Mouse (Mus musculus): ENCODE measurements around the gene Npas2.

Npas2 gene

DNA sequence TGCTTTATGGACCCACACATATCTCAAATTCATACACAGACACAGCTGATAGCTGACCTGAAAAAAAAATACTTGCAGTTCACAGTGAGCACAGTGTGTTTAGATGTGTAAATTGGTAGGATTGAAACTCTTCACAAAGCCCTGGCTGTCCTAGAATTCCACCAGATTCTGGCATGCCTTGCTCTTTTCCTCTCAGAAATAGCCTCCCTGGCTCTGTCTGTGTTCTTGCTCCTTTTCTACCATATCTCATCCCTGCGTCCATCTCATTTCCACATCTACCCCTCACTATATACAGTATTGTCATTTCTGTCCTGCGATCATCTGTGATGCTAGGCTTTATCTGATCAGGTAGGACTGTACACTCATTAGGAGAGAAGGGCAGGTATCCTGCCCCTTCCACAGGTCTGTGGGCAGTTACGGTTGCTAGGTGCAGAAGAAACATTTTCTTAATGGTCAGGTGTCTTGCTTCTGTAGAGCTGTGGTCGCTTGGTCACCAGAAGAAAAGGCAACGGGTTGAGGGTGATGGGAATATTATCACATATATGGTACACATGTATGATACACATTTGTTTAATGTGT, 180.8 kb downstream of the Npas2 start:
- DNase-seq (ENCODE audit: low read depth, low spot score) = no peak

GRCm38 (mm10) chr1:39376121-39376520, 182.6 kb downstream of the Npas2 start:
- no peak for DNase-seq (ENCODE audit: low read depth, low spot score)

- DNase-seq (ENCODE audit: low read depth, low spot score) = no peak
These were observed 183.3 kb downstream of the Npas2 start for GRCm38 (mm10) chr1:39376726-39377240.

- DNase-seq (ENCODE audit: low read depth, low spot score) = no peak
These were observed 185.0 kb downstream of the Npas2 start for GRCm38 (mm10) chr1:39378540-39378939.

- DNase-seq (ENCODE audit: low read depth, low spot score) = no peak
These were observed 185.5 kb downstream of the Npas2 start for GRCm38 (mm10) chr1:39379021-39379420.

GRCm38 (mm10) chr1:39381017-39381416, 187.5 kb downstream of the Npas2 start:
- DNase-seq (ENCODE audit: low read depth, low spot score) = no peak

DNA sequence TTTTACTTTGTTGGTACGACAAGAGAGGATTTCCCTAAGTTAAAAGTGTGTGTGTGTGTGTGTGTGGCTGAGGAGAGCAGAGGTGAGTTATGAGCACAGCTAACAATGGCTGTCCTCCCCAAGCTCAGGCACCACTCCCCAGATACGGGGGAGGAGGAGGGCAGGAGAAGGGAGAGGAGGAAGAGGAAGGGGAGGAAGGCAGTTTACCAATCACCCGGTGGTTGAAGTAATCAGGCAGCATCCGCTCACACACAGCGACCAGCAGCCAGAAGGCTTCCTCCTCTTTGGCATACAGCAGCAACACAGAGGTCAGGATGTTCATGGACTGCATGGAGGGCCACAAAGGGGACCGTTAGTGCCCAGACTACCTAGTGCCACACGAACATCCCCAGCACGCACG, 191.4 kb downstream of the Npas2 start:
- no peak for DNase-seq (ENCODE audit: low read depth, low spot score)

DNA sequence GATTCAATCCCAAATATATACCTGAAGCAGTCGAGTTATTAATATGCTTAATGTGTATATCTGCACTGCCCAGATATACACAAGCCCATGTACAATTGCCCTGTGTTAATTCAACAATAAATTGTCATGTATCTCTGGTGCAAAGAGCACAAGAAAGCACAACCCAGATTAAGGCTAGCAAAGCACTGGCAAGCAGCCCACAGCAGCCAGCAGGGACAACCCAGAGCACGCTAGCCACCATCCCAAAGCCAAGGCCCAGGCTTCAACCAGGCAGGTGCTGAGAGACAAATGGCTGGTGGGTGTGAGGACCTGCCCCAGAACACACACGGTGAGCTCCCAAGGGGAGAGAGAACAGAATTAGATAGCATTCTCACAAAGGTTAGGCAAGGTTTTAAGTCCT, 192.9 kb downstream of the Npas2 start:
- no peak for DNase-seq (ENCODE audit: low read depth, low spot score)

GRCm38 (mm10) chr1:39387497-39387896, 194.0 kb downstream of the Npas2 start:
- DNase-seq (ENCODE audit: low read depth, low spot score) = no peak

- no peak for DNase-seq (ENCODE audit: low read depth, low spot score)
These were observed 194.6 kb downstream of the Npas2 start for GRCm38 (mm10) chr1:39388163-39388562.

GRCm38 (mm10) chr1:39389338-39389737, 195.8 kb downstream of the Npas2 start:
- no peak for DNase-seq (ENCODE audit: low read depth, low spot score)

DNA sequence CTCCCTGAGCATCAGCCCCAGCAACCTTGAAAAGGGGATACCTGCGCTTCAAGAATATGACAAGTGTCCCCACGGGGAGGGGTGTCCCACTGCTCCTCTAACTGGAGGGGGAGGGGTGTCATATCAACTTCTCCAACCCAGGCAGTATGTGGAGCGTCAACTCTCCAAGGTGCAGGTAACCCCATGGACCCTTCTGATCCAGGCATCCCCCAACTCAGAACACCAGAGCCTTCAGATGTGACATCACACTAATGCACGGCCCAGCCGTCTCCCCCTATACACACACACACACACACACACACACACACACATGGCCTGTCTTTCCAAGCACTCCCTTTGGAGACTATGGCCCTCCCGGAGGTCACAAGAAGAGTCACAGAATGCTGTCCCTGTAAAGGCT, 198.1 kb downstream of the Npas2 start:
- DNase-seq (ENCODE audit: low read depth, low spot score) = no peak

DNA sequence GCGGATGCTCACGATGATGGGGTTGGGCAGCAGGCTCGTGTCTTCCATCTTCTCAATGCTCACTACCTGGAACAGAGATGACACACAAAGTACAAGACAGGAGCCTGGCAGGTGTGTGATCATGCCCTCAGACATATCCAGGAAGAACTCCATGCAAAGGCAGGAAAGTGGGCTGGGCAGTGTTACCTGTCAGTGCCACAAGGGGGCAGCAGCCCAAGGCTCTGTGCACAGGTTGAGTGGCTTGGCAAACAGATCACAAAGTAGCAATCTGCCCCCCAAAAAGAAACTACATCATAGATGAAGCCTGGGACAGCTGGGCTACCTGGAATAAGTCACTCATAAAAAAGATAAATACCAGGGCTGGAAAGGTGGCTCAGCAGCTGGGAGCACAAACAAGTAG, 198.7 kb downstream of the Npas2 start:
- peak; percentile 40 for DNase-seq (ENCODE audit: low read depth, low spot score)

GRCm38 (mm10) chr1:39393217-39393867, 199.8 kb downstream of the Npas2 start:
- DNase-seq (ENCODE audit: low read depth, low spot score) = no peak

- no peak for DNase-seq (ENCODE audit: low read depth, low spot score)
These were observed 200.6 kb downstream of the Npas2 start for GRCm38 (mm10) chr1:39394096-39394495.

DNA sequence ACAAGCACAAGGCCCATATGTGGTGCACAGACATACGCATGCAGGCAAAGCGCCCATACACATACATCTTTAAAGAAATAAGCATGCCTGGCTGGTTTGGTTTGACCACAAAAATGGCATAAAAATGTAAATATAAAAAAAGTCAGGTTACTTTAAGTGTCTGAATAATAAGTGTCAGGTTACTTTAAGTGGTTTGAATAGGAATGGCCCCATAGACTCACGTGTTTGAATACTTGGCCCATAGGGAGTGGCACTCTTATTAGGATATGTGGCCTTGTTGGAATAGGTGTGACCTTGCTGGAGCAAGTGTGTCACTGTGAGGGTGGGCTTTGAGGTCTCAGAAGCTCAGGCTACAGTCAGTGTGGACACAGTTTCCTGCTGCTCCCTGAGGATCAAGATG, 201.1 kb downstream of the Npas2 start:
- DNase-seq (ENCODE audit: low read depth, low spot score) = no peak

DNA sequence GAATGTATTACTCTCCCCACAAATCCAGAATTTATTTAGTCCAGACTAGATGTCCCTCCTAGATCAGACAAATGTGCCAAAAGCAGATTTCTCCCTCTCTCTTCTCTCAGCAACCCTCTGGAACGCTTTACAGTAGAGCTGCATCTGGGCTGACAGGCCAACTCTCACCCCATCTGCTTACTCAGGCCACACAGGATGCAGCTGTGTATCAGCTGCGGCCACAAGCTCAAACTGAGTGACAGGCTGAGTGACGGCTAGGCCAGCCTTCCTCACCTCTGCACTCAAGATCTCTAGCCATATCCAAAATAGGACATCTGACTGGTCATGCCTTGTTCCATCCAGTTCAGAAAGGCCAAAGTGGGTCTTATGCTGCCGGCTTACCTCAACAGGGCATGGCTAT, 202.8 kb downstream of the Npas2 start:
- DNase-seq (ENCODE audit: low read depth, low spot score) = no peak

- DNase-seq (ENCODE audit: low read depth, low spot score) = no peak
These were observed 204.8 kb downstream of the Npas2 start for GRCm38 (mm10) chr1:39398284-39398683.

- no peak for DNase-seq (ENCODE audit: low read depth, low spot score)
These were observed 205.7 kb downstream of the Npas2 start for GRCm38 (mm10) chr1:39399228-39399627.

- DNase-seq (ENCODE audit: low read depth, low spot score) = no peak
These were observed 206.6 kb downstream of the Npas2 start for GRCm38 (mm10) chr1:39400173-39400572.

- DNase-seq (ENCODE audit: low read depth, low spot score) = no peak
These were observed 213.6 kb downstream of the Npas2 start for GRCm38 (mm10) chr1:39407108-39407507.

DNA sequence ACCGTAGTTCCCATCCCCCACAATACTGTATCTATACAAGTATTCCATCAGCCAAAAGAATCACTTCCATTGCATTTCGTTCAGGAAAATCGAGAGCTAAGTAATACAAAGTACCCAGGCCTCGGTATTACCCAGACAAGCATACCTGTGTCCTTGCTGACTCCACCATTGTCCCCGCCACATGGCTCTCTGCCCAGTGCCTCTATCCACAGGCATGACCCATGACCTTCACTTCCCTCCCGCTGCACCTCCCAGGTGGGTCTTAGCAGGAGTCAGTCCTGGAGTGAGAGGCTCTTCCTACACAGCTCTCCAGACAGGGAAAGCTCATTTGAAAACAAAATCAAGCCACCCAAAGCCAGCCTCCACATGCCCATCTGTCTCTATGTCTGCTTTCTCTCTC, 214.6 kb downstream of the Npas2 start:
- no peak for DNase-seq (ENCODE audit: low read depth, low spot score)

DNA sequence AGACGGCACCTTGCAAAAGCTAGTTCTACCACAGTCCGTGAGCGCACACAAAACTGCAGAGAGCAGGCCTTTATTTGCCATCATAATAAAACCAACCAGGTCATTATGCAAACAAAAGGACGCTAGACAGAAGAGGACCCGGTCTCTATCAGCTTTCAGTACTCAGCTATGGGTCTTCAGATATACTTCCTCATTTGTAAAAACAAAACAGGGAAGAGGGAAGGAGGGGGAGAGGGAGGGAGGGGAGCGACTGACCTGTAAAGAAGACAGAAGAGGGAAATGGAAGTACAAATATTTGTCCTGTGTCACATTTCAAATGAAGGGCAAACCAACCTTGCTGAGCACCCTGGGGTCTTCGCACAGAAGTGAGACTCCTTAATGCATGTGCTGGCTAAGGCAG, 215.1 kb downstream of the Npas2 start:
- no peak for DNase-seq (ENCODE audit: low read depth, low spot score)
